Mouse (Mus musculus) natural killer cell, adult 2 months (primary cell): ENCODE results near the gene Gm20696.
A peak's percentile ranks its signal among the peaks of the same experiment; 100 is the strongest.

Experiments used
- DNase-seq, 2 experiments: peaks; one replicate each; pipeline ENCODE4 v3.0.0; 2022; ENCODE audit warnings: low spot score in 2 of 2

Gm20696 gene

GRCm38 (mm10) chr6:99573343-99573742 is 93.3 kb downstream of the Gm20696 start:
- DNase-seq = no peak

- DNase-seq = no peak
These were observed 94.5 kb downstream of the Gm20696 start for GRCm38 (mm10) chr6:99572071-99572470.

GRCm38 (mm10) chr6:99566921-99567320 is 99.7 kb downstream of the Gm20696 start:
- no peak for DNase-seq

DNA sequence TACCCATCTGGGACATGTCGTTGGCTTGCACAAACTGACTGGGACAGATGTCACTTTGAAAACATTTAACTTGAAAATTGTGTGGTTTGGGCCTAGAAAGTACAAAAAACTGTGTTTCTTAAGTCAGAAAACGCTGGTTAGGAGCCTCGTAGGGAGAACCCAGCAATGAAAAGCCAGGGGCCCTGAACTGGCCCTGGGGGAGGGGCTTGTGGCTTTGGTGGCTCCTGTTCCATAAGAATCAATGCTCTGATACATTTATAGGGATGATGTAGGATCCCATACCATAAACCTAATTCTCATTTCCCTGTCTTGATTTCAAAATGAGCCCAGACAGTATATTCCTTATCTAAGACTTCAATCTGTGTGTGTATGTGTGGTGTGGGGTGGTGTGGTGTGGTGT is 101.8 kb downstream of the Gm20696 start:
- DNase-seq = no peak

DNA sequence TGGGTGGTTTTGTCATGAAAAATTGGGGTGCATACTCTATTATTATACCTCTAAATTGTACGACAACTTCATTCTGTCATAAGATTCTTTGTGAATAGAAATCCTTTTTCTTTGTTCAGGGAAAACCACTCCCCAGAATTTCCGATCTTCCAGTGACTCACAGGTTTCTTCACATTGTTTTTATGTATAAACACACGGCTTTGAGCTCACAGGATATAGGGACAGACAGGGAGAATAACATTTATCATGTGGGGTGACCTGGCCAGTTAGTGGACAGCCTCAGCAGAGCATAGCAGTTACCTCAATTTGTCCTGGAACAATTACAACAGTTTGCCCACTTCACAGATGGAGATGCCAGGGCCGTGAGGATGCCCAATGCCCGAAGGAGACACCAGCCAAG is 109.6 kb downstream of the Gm20696 start:
- no peak for DNase-seq

DNA sequence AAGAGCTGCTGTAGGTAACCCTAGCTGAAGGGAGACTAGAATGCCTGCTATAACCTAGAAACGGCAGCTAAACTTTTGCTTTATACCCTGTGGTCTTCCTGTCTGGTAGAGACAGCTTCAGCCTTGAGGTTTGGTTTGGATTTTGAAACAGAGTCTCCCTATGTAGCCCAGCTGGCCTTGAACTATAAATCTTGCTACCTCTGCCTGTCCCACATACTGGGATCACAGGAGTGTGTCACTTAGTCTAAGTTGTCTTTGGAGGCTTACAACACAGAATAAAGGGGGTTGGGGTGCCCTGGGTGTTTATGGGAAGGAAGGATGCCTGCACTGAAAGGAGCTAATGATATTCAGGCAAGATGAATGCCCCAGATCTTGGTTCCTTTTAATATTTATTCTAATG is 113.8 kb downstream of the Gm20696 start:
- no peak for DNase-seq

GRCm38 (mm10) chr6:99546416-99546815 is 120.2 kb downstream of the Gm20696 start:
- DNase-seq = no peak

- no peak for DNase-seq
These were observed 121.2 kb downstream of the Gm20696 start for GRCm38 (mm10) chr6:99545437-99545836.

GRCm38 (mm10) chr6:99541105-99541504 is 125.5 kb downstream of the Gm20696 start:
- no peak for DNase-seq

GRCm38 (mm10) chr6:99540653-99541052 is 125.9 kb downstream of the Gm20696 start:
- DNase-seq = no peak

DNA sequence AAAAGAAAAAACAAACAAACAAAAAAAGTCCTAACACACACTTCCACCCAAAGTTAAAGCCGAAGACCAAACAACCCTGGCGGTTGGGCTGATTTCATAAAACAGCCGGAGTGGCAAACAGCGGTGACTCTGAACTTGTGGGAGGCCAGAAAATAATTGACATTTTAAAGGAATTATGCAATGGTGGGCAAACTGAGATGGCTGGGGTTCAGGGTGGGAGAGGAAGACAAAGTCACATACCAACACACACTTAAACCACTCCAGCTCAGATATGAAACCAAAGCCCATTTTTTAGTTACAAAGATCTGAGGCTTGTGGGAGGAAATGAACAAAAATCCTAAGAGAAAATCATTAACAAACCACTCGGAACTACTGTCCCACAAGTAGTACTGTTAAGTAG is 126.5 kb downstream of the Gm20696 start:
- no peak for DNase-seq

- no peak for DNase-seq
These were observed 128.2 kb downstream of the Gm20696 start for GRCm38 (mm10) chr6:99538194-99538941.

GRCm38 (mm10) chr6:99534211-99534745 is 132.3 kb downstream of the Gm20696 start:
- DNase-seq = no peak

DNA sequence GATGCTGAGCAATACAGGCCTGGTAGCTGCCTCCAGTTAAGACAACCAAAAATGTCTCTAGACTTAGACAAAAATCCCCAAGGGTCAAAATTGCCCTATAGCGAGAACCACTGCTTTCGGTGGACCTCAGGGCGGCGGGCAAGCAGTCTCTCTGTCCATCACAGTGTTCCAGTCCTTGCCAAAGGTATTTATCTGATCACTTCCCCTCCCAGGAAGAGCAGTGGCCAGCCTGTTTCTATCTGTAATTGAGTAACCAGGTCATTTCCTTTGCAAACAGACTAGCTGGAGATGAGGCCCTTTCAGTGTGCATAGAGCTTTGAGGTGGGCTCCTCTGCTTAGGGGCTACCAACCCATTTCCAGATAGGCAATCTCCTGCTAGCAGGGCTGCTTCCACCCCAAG is 134.1 kb downstream of the Gm20696 start:
- no peak for DNase-seq

- DNase-seq = no peak
These were observed 137.6 kb downstream of the Gm20696 start for GRCm38 (mm10) chr6:99528972-99529371.

- DNase-seq = no peak
These were observed 139.0 kb downstream of the Gm20696 start for GRCm38 (mm10) chr6:99527457-99528105.

GRCm38 (mm10) chr6:99525351-99525750 is 141.2 kb downstream of the Gm20696 start:
- peak; percentile 24 to 32 for DNase-seq

GRCm38 (mm10) chr6:99523679-99524370 is 142.8 kb downstream of the Gm20696 start:
- no peak for DNase-seq

GRCm38 (mm10) chr6:99523109-99523632 is 143.4 kb downstream of the Gm20696 start:
- peak; percentile 28 to 34 for DNase-seq

DNA sequence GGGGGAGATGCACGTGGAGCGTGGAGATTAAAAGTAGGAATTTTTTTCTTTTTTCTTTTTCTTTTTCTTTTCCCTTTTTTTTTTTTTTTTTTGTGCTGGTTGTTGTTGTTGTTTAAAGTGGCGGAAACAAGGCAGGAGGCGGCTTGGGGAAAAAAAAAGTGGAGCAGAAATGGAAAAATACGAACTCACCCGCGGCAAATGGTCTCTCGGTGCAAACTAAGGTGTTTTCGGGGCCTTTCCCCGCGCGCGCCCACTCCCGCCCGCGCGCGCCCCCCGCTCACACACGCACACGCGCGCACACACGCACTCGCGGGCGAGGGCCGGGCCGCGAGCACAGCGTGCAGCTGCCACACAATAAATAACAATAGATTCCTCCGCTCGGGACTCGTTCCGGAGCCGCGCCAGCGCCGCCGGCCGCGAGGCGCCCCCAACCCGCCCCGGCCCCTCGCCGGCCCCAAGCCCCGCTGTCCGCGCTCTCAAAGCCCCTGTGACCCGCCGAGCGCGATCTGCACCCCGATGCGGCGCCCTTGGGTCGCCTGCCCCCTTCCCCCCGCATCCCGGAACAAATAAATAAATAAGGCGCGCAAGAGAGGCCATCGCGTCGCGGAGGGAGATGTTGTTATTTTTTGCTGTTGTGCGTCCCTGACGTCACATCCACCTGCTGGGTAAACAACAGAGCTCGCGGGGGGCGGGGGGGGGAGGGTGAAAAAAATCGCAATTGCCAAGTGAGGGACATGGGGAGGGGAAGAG is 144.1 kb downstream of the Gm20696 start, which contains the start of gene Foxp1:
Gene Foxp1, minus strand, starts transcription at position 363 of the 750 bp plus-strand sequence.
- peak; percentile 79 to 83 for DNase-seq

DNA sequence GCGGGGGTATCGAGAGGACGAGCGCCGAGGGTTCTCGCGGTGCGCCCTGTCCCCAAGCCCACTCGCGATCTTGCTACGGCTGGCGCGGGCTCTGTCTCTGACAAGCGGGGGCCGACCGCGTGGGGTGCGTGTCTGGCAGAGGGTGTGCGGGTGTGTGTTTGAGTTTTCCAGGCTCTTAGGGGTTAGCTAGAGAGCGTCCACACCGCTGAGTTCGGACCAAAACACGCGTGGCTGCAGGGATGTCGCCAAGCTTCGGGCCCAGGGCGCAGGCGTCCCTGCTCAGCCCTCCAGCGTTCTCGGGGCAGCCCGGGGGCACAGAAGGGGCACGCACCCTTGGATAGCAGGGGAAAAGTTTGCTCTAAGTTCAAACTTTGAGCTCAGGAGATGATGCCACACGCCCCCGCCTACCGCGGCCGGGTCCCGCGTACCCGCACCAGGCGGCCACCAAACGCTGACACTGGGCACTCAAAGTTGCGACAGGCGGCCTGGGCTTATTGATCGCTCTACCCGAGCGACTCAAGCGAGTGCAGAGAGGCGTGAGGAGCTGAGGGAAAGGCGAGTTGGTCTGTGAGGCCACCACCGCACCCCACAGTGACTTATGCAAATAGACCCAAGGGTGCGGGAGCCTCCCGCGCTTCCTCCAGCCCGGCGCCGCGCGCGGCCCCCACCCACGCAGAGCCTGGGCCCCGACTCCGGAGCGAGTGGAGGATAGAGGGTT is 144.8 kb downstream of the Gm20696 start:
- DNase-seq = peak; percentile 20 to 34
